12 mouse cellular contexts compared by ENCODE assay signal in genomic region chr4:83428845-83429244, GRCm38 (mm10). TPM values are rescaled to one million over a fixed set of nuclear protein-coding genes. Genes with fewer than 3 reads are reported as not detected.
DNase-seq lines count a peak whose midpoint lies in the region; ATAC-seq and TF ChIP-seq lines count a peak whose summit lies in the region.
"Had no signal": no experiment of that assay in that cellular context is flagged by ENCODE, and none has a peak within 500 bp of the region (broad histone marks: within the 10 kb centered on the region; RNA-seq: fewer than 3 reads in every experiment).

No protein-coding gene starts in this region.

- no peak for TF ChIP-seq POLR2A in ES-Bruce4 (IDR thresholded peaks at IDR 0.05; ENCODE audit: insufficient read depth, low read length)
- no peak for TF ChIP-seq POLR2A in bone marrow, adult 2 months (IDR thresholded peaks at IDR 0.05; ENCODE audit: borderline replicate concordance, control insufficient read depth, low read depth, low read length)

- no peaks in the 10 kb centered on the region for H3K4me1 ChIP-seq in liver, embryonic 13.5 days (replicated peaks)
- peaks cover 2% of the 10 kb centered on the region for H3K4me1 ChIP-seq in ES-Bruce4 (ENCODE audit: control insufficient read depth, insufficient read depth, low read length)
- no peaks in the 10 kb centered on the region; the same call in 1 of the 2 replicates for H3K4me1 ChIP-seq in bone marrow, adult 2 months (ENCODE audit: control insufficient read depth, insufficient read depth, low read length)
- H3K4me1 ChIP-seq: forebrain, embryonic 15.5 days; limb, embryonic 10.5 days had no signal

- TF ChIP-seq CTCF in ES-Bruce4 (IDR thresholded peaks at IDR 0.05; ENCODE audit: low read depth, low read length), result peak; percentile 33
- 0 out of 2 replicates have a peak, but pooled peaks have one; percentile 8 for TF ChIP-seq CTCF in bone marrow, adult 2 months (IDR thresholded peaks at IDR 0.05; ENCODE audit: control insufficient read depth, insufficient read depth, low read length)

- peaks cover 65% of the 10 kb centered on the region for H3K36me3 ChIP-seq in liver, embryonic 13.5 days
- H3K36me3 ChIP-seq in ES-Bruce4 (ENCODE audit: control insufficient read depth, insufficient read depth, low read length, poor library complexity, severe bottlenecking), result peaks cover 44% of the 10 kb centered on the region

- H3K9me3 ChIP-seq in liver, embryonic 13.5 days (replicated peaks), result no peaks in the 10 kb centered on the region
- H3K9me3 ChIP-seq in ES-Bruce4 (replicated peaks; ENCODE audit: control insufficient read depth, insufficient read depth, low read length, poor library complexity, severe bottlenecking), result no peaks in the 10 kb centered on the region; the same call in 1 of the 2 replicates
- H3K9me3 ChIP-seq: forebrain, embryonic 15.5 days; limb, embryonic 10.5 days had no signal

- no peak overlapping the region for H3K4me3 ChIP-seq in liver, embryonic 13.5 days (replicated peaks)
- H3K4me3 ChIP-seq in ES-Bruce4 (ENCODE audit: low read depth, low read length), result no peak overlapping the region
- H3K4me3 ChIP-seq in bone marrow, adult 2 months (replicated peaks; ENCODE audit: control insufficient read depth, low read depth, low read length), result no peak overlapping the region
- H3K4me3 ChIP-seq: forebrain, embryonic 15.5 days; limb, embryonic 10.5 days; myocyte had no signal

- WGBS in liver, embryonic 13.5 days (ENCODE audit: insufficient replicate concordance), result 70% methylated on average over 4 of the region's 4 CpGs
- 86% methylated on average over 4 of the region's 4 CpGs for WGBS in bone marrow, adult 2 months

- no peak overlapping the region for H3K9ac ChIP-seq in liver, embryonic 13.5 days
- H3K9ac ChIP-seq in ES-Bruce4 (ENCODE audit: low read depth, poor library complexity, severe bottlenecking), result no peak overlapping the region
- H3K9ac ChIP-seq: forebrain, embryonic 15.5 days had no signal

- H3K27me3 ChIP-seq in liver, embryonic 13.5 days, result no peaks in the 10 kb centered on the region
- H3K27me3 ChIP-seq in ES-Bruce4 (ENCODE audit: control insufficient read depth, insufficient read depth, low read length, poor library complexity, severe bottlenecking), result no peaks in the 10 kb centered on the region
- H3K27me3 ChIP-seq: forebrain, embryonic 15.5 days had no signal

- ATAC-seq in liver, embryonic 13.5 days (ENCODE audit: low read depth), result no peak
- ATAC-seq: forebrain, embryonic 15.5 days had no signal

- H3K4me2 ChIP-seq in liver, embryonic 13.5 days, result no peak overlapping the region
- H3K4me2 ChIP-seq: forebrain, embryonic 15.5 days had no signal

- no peak overlapping the region for H3K27ac ChIP-seq in liver, embryonic 13.5 days
- peak overlapping the region; percentile 55 for H3K27ac ChIP-seq in ES-Bruce4 (ENCODE audit: insufficient read depth, low read length)
- no peak overlapping the region for H3K27ac ChIP-seq in bone marrow, adult 2 months (ENCODE audit: control insufficient read depth, insufficient read depth, low read depth, low read length, poor library complexity)
- H3K27ac ChIP-seq: forebrain, embryonic 15.5 days; limb, embryonic 10.5 days had no signal

- peak; percentile 15 for DNase-seq in liver, embryonic 13.5 days
- no peak for DNase-seq in liver
- peak; percentile 28 for DNase-seq in retina, postnatal 1 day
- DNase-seq in kidney, postnatal 36 days, result no peak
- DNase-seq in adrenal gland, postnatal 25 days, result no peak
- DNase-seq: cerebellum, adult 11-12 months; heart, postnatal 36 days had no signal

- no peak for TF ChIP-seq EP300 in ES-Bruce4 (IDR thresholded peaks at IDR 0.05; ENCODE audit: insufficient read depth, low read depth, low read length)

RNA-seq across cellular contexts. Expression of gene Snapc3, which starts 11.3 kb away (rescaled TPM):
- polyA plus RNA-seq in liver, embryonic 13.5 days (2015; fragmentation: Nextera tagmentation; extraction: Ambion mirVana), result 12.3 and 14.6 TPM in 2 replicates
- polyA plus RNA-seq in ES-Bruce4 (2011; ENCODE audit: insufficient read depth, insufficient read length, low read depth, missing spikeins), result 48.6 and 52.3 TPM in 2 replicates
- 9.8 and 22.3 TPM in 2 replicates for polyA plus RNA-seq in bone marrow, adult 2 months (2011; ENCODE audit: insufficient read depth, insufficient read length, low replicate concordance, missing spikeins)
- total RNA-seq in adrenal gland, postnatal 25 days (2021), result 27.5 and 31.8 TPM in 2 replicates

RNA-seq across cellular contexts. Expression of gene Psip1, which starts 57.4 kb away (rescaled TPM):
- polyA plus RNA-seq in liver, embryonic 13.5 days (2015; fragmentation: Nextera tagmentation; extraction: Ambion mirVana), result 59.9 and 71.4 TPM in 2 replicates
- 434 and 464 TPM in 2 replicates for polyA plus RNA-seq in ES-Bruce4 (2011; ENCODE audit: insufficient read depth, insufficient read length, low read depth, missing spikeins)
- polyA plus RNA-seq in bone marrow, adult 2 months (2011; ENCODE audit: insufficient read depth, insufficient read length, low replicate concordance, missing spikeins), result 122 and 128 TPM in 2 replicates
- 58.7 and 67.3 TPM in 2 replicates for total RNA-seq in adrenal gland, postnatal 25 days (2021)

Comparison
In these comparisons a context has a peak if more than half of its experiments do, and no peak if none do; other contexts are left out.
1. DNase-seq: peak in liver, embryonic 13.5 days (single experiment) and retina, postnatal 1 day (single experiment); none in liver (single experiment), kidney, postnatal 36 days (0 of 2) and adrenal gland, postnatal 25 days (single experiment).